Mouse (Mus musculus) bone marrow, adult 2 months (tissue): ENCODE measurements around the gene Fam76a.

ENCODE experiments used
- CTCF ChIP-seq: fragments of 200-500 bp; IDR thresholded peaks from 2 replicates; pipeline ENCODE4 v1.5.1; 2011; ENCODE audit warnings: low read length, control low read depth; ENCODE audit not compliant: control insufficient read depth, insufficient read depth
- POLR2A ChIP-seq: fragments of 200-500 bp; IDR thresholded peaks from 2 replicates; pipeline ENCODE4 v1.6.1; 2011; ENCODE audit warnings: low read depth, mild to moderate bottlenecking, control low read depth, low read length, borderline replicate concordance; ENCODE audit not compliant: control insufficient read depth

DNA sequence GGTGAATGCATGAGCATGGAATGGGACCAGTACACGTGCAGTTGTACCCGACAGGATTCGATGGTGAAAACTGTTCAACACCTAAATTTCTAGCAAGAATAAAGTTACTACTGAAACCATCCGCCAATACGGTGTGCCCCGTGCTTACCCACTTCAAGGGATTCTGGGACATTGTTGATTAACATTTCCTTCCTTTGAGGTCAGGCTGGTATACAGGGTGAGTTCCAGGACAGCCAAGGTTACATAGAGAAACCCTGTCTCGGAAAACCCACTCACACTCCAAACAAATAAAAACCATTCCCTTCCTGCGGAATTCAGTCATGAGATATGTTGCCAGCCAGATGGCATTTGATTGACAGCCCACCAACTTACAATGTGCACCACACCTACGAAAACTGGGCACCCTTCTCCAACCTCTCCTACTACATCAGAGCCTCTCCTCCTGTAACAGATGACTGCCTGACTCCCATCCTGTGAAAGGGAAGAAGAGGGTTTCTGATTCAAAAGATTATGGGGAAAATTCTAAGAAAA lies 37.4 kb downstream of the Fam76a start:
- TF ChIP-seq POLR2A (no peak), CTCF (no peak)
